Mouse (Mus musculus) layer of hippocampus, postnatal 36 days (tissue): ENCODE results near the gene Ccnjl. TPM values are rescaled to one million over a fixed set of nuclear protein-coding genes. Genes with fewer than 3 reads are reported as not detected.

ENCODE experiments used
- DNase-seq, 2 experiments: peaks; one replicate each; pipeline ENCODE4 v3.0.0; 2022
- total RNA-seq, 2 experiments: library from RNA; stranded (reverse); gene quantifications; 2 replicates each; pipeline ENCODE4 v1.2.3; 2021

The Ccnjl gene
- total RNA-seq, 2 experiments from 2014 or later: 8.3 to 11.3 TPM

- DNase-seq: no peak
These were observed 98.5 kb downstream of the Ccnjl start for GRCm38 (mm10) chr11:43626927-43627645.

GRCm38 (mm10) chr11:43631645-43632044 is 103.1 kb downstream of the Ccnjl start:
- no peak for DNase-seq

GRCm38 (mm10) chr11:43632566-43632965 is 104.0 kb downstream of the Ccnjl start:
- DNase-seq: no peak

- DNase-seq: no peak
These were observed 104.6 kb downstream of the Ccnjl start for GRCm38 (mm10) chr11:43633165-43633564.

- peak; percentile 40 to 44 for DNase-seq
These were observed 105.2 kb downstream of the Ccnjl start for GRCm38 (mm10) chr11:43633658-43634401.

Other genes starting within 250 kb of the Ccnjl start
- gene Pttg1, start 102.5 kb upstream of the Ccnjl start, total RNA-seq: 10 to 100 TPM; 20.6 to 26.4 TPM
- gene Slu7, start 95.0 kb upstream of the Ccnjl start, total RNA-seq: 10 to 100 TPM; 59.6 to 60.1 TPM
- 1 to 10 TPM; 1.2 to 1.6 TPM for gene C1qtnf2, start 54.5 kb upstream of the Ccnjl start, total RNA-seq
- 1 to 10 TPM; 1.3 to 2.5 TPM for gene 4933415A04Rik, start 58.3 kb downstream of the Ccnjl start, total RNA-seq
- gene Fabp6, start 72.8 kb downstream of the Ccnjl start, total RNA-seq: not detected
- gene Pwwp2a, start 153.2 kb downstream of the Ccnjl start, total RNA-seq: 10 to 100 TPM; 69.4 to 77.8 TPM
- gene Ttc1, start 219.2 kb downstream of the Ccnjl start, total RNA-seq: 10 to 100 TPM; 58.8 to 61.0 TPM